Mouse (Mus musculus): ENCODE measurements around the gene Aldoart2. TPM values are rescaled to one million over a fixed set of nuclear protein-coding genes. Genes with fewer than 3 reads are reported as not detected.

Aldoart2 gene
- polyA plus RNA-seq, 1 experiment = 0.06 TPM

DNA sequence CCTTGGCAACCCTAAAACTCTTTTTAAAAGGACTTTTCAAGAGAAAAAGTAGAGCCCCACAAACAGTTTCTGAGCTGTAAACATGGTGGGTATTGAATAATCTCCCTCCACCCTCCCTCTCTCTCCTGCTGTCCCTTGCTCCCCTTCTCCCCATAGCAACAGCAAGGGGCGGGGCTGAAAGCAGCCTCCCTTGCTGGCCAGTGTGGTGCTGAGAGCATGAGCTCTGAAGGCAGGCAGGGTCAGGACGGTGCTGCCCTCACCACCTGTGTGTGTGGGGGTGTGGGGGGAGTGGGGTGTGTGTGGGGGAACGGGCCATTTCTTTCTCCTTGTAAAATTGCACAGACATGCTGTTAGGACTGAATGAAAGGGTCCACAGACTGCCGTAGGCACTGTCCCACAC is 42.9 kb downstream of the Aldoart2 start:
- no peak overlapping the region for H3K4me3 ChIP-seq (ENCODE audit: insufficient read depth, low read depth, low read length)
- no peak for DNase-seq
- TF ChIP-seq CTCF (conservative IDR thresholded peaks at IDR 0.05; ENCODE audit: insufficient read depth, insufficient read length, low read depth, low read length) (no peak), POLR2A (IDR thresholded peaks at IDR 0.05; ENCODE audit: low read depth, low read length) (no peak)
- peaks cover 2% of the 10 kb centered on the region for H3K36me3 ChIP-seq (ENCODE audit: control insufficient read depth, insufficient read depth, low read length)
- whole genome bisulfite sequencing = 61% methylated on average over 4 of the region's 4 CpGs
- H3K27me3 ChIP-seq (replicated peaks; ENCODE audit: control insufficient read depth, insufficient read depth, low read length) = no peaks in the 10 kb centered on the region
- H3K27ac ChIP-seq (ENCODE audit: insufficient read depth, low read depth, low read length) = no peak overlapping the region
- H3K4me1 ChIP-seq (ENCODE audit: control insufficient read depth, insufficient read depth, low read length) = no peaks in the 10 kb centered on the region

DNA sequence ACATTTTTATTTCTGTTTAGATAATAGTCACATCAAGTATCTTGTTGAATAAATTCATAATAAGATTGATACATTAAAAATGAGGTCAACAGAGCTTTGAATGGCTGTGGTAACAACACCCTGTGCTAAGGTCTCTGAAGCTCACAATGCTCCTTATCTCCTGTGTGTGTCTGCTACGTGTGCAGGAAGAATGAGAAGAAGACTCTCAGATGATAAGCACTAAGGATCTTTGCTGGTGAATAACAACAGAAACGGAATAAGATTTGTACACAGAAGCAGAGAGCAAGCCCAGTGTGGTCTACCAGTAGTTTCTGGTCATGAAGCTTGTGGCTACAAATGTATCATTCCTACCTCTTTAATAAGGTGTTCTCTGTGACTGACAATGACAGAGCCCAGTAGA is 45.8 kb downstream of the Aldoart2 start:
- TF ChIP-seq CTCF (conservative IDR thresholded peaks at IDR 0.05; ENCODE audit: insufficient read depth, insufficient read length, low read depth, low read length) (no peak), POLR2A (IDR thresholded peaks at IDR 0.05; ENCODE audit: low read depth, low read length) (no peak)
- no peaks in the 10 kb centered on the region for H3K4me1 ChIP-seq (ENCODE audit: control insufficient read depth, insufficient read depth, low read length)
- no peak overlapping the region for H3K27ac ChIP-seq (ENCODE audit: insufficient read depth, low read depth, low read length)
- no peaks in the 10 kb centered on the region for H3K27me3 ChIP-seq (replicated peaks; ENCODE audit: control insufficient read depth, insufficient read depth, low read length)
- H3K36me3 ChIP-seq (ENCODE audit: control insufficient read depth, insufficient read depth, low read length) = peaks cover 2% of the 10 kb centered on the region
- 94% methylated on average over 2 of the region's 2 CpGs for WGBS
- DNase-seq = no peak
- H3K4me3 ChIP-seq (ENCODE audit: insufficient read depth, low read depth, low read length) = no peak overlapping the region

Other genes with a start within 250 kb of the Aldoart2 start
- 48.5 and 80.2 TPM in 2 replicates for gene Psma6, start 181.0 kb upstream of the Aldoart2 start, polyA plus RNA-seq (2012; rRNA removed)
- 90.0 and 93.3 TPM in 2 replicates for gene Nfkbia, start 72.6 kb upstream of the Aldoart2 start, polyA plus RNA-seq (2012; rRNA removed)
- 0.09 TPM in 1 of 2 replicates, not detected in the other for gene Insm2, start 34.2 kb downstream of the Aldoart2 start, polyA plus RNA-seq (2012; rRNA removed)